Mouse (Mus musculus) C2C12 (cell line): ENCODE results near the gene Kdm4a. TPM values are rescaled to one million over a fixed set of nuclear protein-coding genes. Genes with fewer than 3 reads are reported as not detected.

ENCODE experiments used
- H3K27me3 ChIP-seq: one replicate; pipeline ENCODE4 v1.6.1; 2011; ENCODE audit not compliant: control insufficient read depth, insufficient read depth, insufficient read length
- H3K36me3 ChIP-seq: one replicate; pipeline ENCODE4 v1.6.1; 2011; ENCODE audit not compliant: control insufficient read depth, insufficient read depth
- H3K4me3 ChIP-seq: one replicate; pipeline ENCODE4 v1.5.1; 2011; ENCODE audit warnings: mild to moderate bottlenecking, control low read depth; ENCODE audit not compliant: poor library complexity, insufficient read depth, severe bottlenecking
- H3K79me2 ChIP-seq: one replicate; pipeline ENCODE4 v1.6.1; 2011; ENCODE audit not compliant: control insufficient read depth, insufficient read depth
- H3K79me3 ChIP-seq: one replicate; pipeline ENCODE4 v1.6.1; 2011; ENCODE audit warnings: low read depth, control low read depth
- H3ac ChIP-seq: one replicate; pipeline ENCODE3; 2011; ENCODE audit warnings: low read depth; ENCODE audit not compliant: control insufficient read depth, insufficient read length
- CEBPB ChIP-seq: IDR thresholded peaks from one replicate; pipeline ENCODE4 v1.6.1; 2011; ENCODE audit warnings: low read depth, mild to moderate bottlenecking, control low read depth, moderate library complexity
- CTCF ChIP-seq: IDR thresholded peaks from one replicate; pipeline ENCODE4 v1.5.1; 2011; ENCODE audit not compliant: control insufficient read depth, insufficient read depth, insufficient read length
- FOSL1 ChIP-seq: IDR thresholded peaks from one replicate; pipeline ENCODE4 v1.8.0; 2011; ENCODE audit warnings: mild to moderate bottlenecking, low read length; ENCODE audit not compliant: poor library complexity, insufficient read depth, severe bottlenecking
- MAX ChIP-seq: IDR thresholded peaks from one replicate; pipeline ENCODE4 v1.6.1; 2011; ENCODE audit warnings: mild to moderate bottlenecking, control low read depth
- MYOD1 ChIP-seq: IDR thresholded peaks from one replicate; pipeline ENCODE4 v1.6.1; 2011; ENCODE audit warnings: low read depth; ENCODE audit not compliant: control insufficient read depth, insufficient read length
- MYOG ChIP-seq: IDR thresholded peaks from one replicate; pipeline ENCODE4 v1.6.1; 2011; ENCODE audit not compliant: control insufficient read depth, insufficient read length; ENCODE audit errors: extremely low read depth
- USF1 ChIP-seq: IDR thresholded peaks from one replicate; pipeline ENCODE4 v1.6.1; 2011; ENCODE audit warnings: low read depth, mild to moderate bottlenecking, control low read depth, moderate library complexity
- polyA plus RNA-seq: library from polyadenylated mRNA; unstranded; fragments of >200 nt; fragmentation: generic; extraction: Trizol; gene quantifications from one replicate; pipeline ENCODE4 v1.2.1, GENCODE M21; 2012; ENCODE audit warnings: missing spikeins

The Kdm4a gene
- polyA plus RNA-seq, 1 experiment = 28.1 TPM

- TF ChIP-seq FOSL1 (no peak), CEBPB (no peak), MYOG (no peak), MYOD1 (no peak), USF1 (no peak), CTCF (no peak), MAX (no peak)
- H3K4me3 ChIP-seq = no peak overlapping the region
- peaks cover 14% of the 10 kb centered on the region for H3K79me3 ChIP-seq
- no peaks in the 10 kb centered on the region for H3K27me3 ChIP-seq
- H3K36me3 ChIP-seq = no peaks in the 10 kb centered on the region
- H3ac ChIP-seq = no peak overlapping the region
- H3K79me2 ChIP-seq = peaks cover 73% of the 10 kb centered on the region
Measured at GRCm38 (mm10) chr4:118122078-118122477, 57.8 kb downstream of the Kdm4a start.

GRCm38 (mm10) chr4:118117565-118117964 lies 62.3 kb downstream of the Kdm4a start:
- H3K27me3 ChIP-seq = no peaks in the 10 kb centered on the region
- TF ChIP-seq MYOG = no peak
- TF ChIP-seq MYOD1 = no peak
- no peak for TF ChIP-seq FOSL1

GRCm38 (mm10) chr4:118116098-118116497 lies 63.7 kb downstream of the Kdm4a start:
- Histone ChIP-seq H3K79me2 (peaks cover 43% of the 10 kb centered on the region), H3K4me3 (no peak overlapping the region), H3K79me3 (peaks cover 11% of the 10 kb centered on the region), H3ac (no peak overlapping the region), H3K36me3 (no peaks in the 10 kb centered on the region), H3K27me3 (no peaks in the 10 kb centered on the region)
- TF ChIP-seq FOSL1 = no peak
- no peak for TF ChIP-seq CTCF
- TF ChIP-seq MYOD1 = no peak
- TF ChIP-seq MYOG = no peak
- no peak for TF ChIP-seq MAX
- no peak for TF ChIP-seq USF1
- no peak for TF ChIP-seq CEBPB

More at GRCm38 (mm10) chr4:118117565-118117964, 62.3 kb downstream of the Kdm4a start:
- H3K36me3 ChIP-seq = no peaks in the 10 kb centered on the region
- no peak overlapping the region for H3ac ChIP-seq
- H3K79me3 ChIP-seq = peaks cover 13% of the 10 kb centered on the region
- H3K4me3 ChIP-seq = no peak overlapping the region
- peaks cover 58% of the 10 kb centered on the region for H3K79me2 ChIP-seq

- Histone ChIP-seq H3K4me3 (no peak overlapping the region), H3K36me3 (no peaks in the 10 kb centered on the region), H3ac (no peak overlapping the region), H3K79me3 (peaks cover 14% of the 10 kb centered on the region), H3K27me3 (no peaks in the 10 kb centered on the region), H3K79me2 (peaks cover 33% of the 10 kb centered on the region)
- no peak for TF ChIP-seq CTCF
Measured at GRCm38 (mm10) chr4:118115132-118115531, 64.7 kb downstream of the Kdm4a start.

- Histone ChIP-seq H3K79me3 (peaks cover 12% of the 10 kb centered on the region), H3K36me3 (no peaks in the 10 kb centered on the region), H3K79me2 (peaks cover 10% of the 10 kb centered on the region), H3K27me3 (no peaks in the 10 kb centered on the region), H3K4me3 (no peak overlapping the region), H3ac (no peak overlapping the region)
- TF ChIP-seq MAX = no peak
- no peak for TF ChIP-seq CTCF
Measured at GRCm38 (mm10) chr4:118112601-118113000, 67.2 kb downstream of the Kdm4a start.

- H3K4me3 ChIP-seq = no peak overlapping the region
- H3K36me3 ChIP-seq = no peaks in the 10 kb centered on the region
- no peaks in the 10 kb centered on the region for H3K27me3 ChIP-seq
- no peak for TF ChIP-seq CEBPB
- no peak for TF ChIP-seq USF1
- no peak for TF ChIP-seq CTCF
- no peak for TF ChIP-seq MYOD1
- peaks cover 5% of the 10 kb centered on the region for H3K79me3 ChIP-seq
- no peaks in the 10 kb centered on the region for H3K79me2 ChIP-seq
- H3ac ChIP-seq = no peak overlapping the region
Measured at GRCm38 (mm10) chr4:118109649-118110048, 70.2 kb downstream of the Kdm4a start.
